1 mouse cellular context compared by ENCODE assay signal in the genomic region with DNA sequence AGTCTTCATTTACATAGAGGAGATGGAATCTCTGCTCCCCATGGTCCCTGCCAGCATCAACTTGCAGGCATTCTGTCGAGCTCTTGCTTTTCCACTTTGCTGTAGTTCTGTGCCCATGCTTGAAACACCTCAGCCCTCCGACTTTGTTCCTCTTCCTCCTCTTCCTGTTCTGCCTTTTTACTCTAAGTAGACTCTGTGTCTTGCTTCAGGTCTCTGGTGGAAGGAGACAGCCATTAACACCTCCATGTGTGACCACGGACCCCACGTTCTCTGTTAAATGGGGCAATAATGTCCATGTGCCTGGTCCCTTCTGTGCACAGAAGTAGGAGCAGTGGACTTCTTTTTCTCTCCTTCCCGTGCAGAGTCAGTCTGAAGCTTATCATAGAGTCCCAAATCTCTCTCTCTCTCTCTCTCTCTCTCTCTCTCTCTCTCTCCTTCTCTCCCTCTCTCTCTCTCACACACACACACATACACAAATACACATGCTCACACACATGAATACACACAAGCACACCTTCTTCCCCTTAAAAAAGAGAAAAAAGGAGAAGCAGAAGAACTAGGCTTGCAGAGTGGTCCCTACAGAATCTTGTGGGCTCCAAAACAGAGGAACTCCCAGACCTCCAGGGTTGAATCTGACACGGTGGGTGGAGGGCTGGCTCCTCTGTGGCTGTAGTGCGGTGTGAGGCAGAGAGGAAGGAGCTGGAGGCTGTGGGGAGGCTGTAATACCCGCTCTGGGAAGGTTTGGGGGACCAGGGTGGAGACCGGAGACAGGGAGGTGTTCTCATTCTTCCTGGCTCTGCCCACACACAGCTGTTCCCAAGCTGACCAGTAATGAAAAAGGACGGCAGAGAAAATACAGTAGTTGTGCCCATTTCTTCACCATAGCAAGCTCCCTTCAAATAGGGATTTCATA.
TF ChIP-seq lines count a peak whose summit lies in the region.

No protein-coding gene starts in this region.

TF ChIP-seq in MEL, 35 proteins besides CTCF, POLR2A, EP300 and RAD21 (continued from another document):
- no peak for TF ChIP-seq KAT2A (conservative IDR thresholded peaks at IDR 0.05; ENCODE audit: low read depth, low read length)
